Mouse (Mus musculus) activated CD4-positive, CD25-positive, alpha-beta regulatory T cell, adult 4 months (primary cell): ENCODE results near the gene Vmn1r181. TPM values are rescaled to one million over a fixed set of nuclear protein-coding genes. Genes with fewer than 3 reads are reported as not detected.
"Not testable (repeated sequence)": the region's sequence is repeated elsewhere in the genome, so short reads cannot be mapped to it uniquely, and the experiment has no call there.

ENCODE experiments used
- ATAC-seq: one replicate; pipeline ENCODE4 v1.8.0; 2017
- polyA plus RNA-seq, 2 experiments: library from polyadenylated mRNA; unstranded; fragments of 100-300 nt; shearing (Covaris generic); gene quantifications; one replicate each; pipeline ENCODE4 v1.2.1; 2017

Gene Vmn1r181
- polyA plus RNA-seq = not detected

DNA sequence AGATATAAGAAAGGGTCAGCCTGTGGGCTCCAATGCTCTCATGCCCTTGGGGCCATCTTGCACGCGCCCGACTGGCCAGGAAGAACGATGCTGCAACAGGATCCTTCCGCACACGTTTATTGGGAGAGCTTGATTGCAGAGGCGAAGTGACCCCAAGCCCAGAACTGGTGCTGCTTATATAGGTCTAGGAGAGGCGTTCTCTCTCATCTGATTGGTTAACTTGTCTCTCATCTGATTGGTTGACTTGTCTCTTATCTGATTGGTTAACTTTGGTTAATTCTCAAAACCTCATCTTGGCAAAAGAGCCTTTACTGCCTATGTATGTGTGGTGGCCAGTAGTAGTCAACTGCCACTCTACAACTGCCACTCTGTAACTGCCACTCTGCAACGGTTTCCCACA lies at the start of gene Vmn1r181:
Gene Vmn1r181 (plus strand): TSS at position 301 of the 400 bp plus-strand sequence.
- ATAC-seq = not testable (repeated sequence)

DNA sequence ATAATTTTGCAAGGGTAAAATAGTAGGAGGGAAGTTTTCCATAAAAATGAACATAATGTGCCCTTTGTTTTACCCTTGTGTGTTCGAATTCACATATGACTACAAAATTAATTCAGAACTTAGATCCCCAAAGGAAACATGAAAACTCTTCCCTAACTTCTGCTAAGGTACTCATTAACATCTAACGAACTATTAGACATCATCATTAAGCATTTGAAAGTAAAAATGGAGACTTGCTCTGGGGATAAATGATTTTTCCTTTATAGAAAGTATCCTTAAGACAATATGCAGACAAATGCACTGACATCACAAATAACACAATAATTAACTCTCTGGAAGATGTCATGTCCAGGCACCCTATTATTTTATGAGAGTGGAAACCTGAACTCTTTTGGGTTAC lies 47.7 kb upstream of the Vmn1r181 start, which contains the start of gene Vmn1r179:
Gene Vmn1r179 (plus strand): TSS at position 301 of the 400 bp plus-strand sequence.
- ATAC-seq = no peak

DNA sequence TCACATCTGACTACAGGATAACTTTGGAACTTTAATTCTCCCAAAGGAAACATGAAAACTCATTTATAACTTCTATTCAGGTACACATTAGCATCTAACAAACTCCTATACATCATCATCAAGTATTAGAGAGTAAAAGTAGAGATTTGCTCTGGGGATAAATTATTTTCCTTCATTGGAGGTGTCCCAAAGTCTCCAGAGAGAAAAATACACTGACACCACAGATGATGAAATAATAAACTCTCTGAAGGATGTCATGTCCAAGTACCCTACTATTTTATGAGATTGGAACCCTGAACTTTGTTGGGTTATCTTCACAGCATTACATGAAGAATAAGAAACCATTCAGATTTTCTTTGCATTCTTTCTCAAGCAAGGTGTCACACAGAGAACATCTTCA lies 24.1 kb upstream of the Vmn1r181 start, which contains the start of gene Vmn1r180:
Gene Vmn1r180 (plus strand): TSS at position 301 of the 400 bp plus-strand sequence.
- no peak for ATAC-seq

DNA sequence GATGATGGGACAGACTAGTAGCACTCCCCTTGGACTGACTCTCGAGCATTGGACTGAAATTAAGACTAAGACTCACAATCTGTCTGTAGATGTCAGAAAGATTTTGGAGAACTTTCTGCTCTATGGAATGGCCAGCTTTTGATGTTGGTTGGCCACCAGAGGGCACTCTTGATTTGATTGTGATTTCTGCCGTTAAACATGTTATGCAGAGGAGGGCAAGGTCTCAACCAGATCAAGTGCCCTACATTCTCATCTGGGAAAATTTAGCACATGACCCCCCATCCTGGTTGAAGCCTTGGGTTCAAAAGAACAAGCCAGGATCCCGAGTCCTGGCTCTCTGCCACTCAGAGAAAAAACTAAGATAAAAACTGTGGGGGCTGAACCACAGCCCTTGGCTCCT lies 6.4 kb upstream of the Vmn1r181 start:
- not testable (repeated sequence) for ATAC-seq

DNA sequence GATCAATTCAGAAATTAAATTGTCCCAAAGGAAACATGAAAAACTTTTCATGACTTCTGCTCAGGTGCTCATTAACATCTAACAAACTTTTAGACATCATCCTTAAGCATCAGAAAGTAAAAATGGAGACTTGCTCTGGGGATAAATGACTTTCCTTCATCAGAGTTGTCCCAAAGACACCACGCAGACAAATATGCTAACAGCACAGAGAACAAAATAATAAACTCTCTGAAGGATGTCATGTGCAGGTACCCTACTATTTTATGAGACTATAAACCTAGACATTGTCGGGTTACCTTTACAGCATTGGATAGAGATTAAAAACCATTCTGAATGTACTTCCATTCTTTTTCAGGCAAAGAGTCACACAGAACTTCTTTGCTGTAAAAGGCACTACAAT lies 27.0 kb downstream of the Vmn1r181 start, which contains the start of gene V1rd19:
Gene V1rd19 (plus strand): TSS at position 301 of the 400 bp plus-strand sequence.
- ATAC-seq = no peak

Other genes starting within 250 kb of the Vmn1r181 start
- gene Vmn1r174, start 222.3 kb upstream of the Vmn1r181 start, polyA plus RNA-seq = not detected
- not detected for gene Vmn1r175, start 164.0 kb upstream of the Vmn1r181 start, polyA plus RNA-seq
- gene Vmn1r176, start 137.2 kb upstream of the Vmn1r181 start, polyA plus RNA-seq = not detected
- not detected for gene Vmn1r177, start 108.2 kb upstream of the Vmn1r181 start, polyA plus RNA-seq
- gene Vmn1r178, start 82.6 kb upstream of the Vmn1r181 start, polyA plus RNA-seq = not detected
- under 1 TPM in 1 of 2 experiments, not detected in 1; 0.11 TPM for gene Vmn1r179, start 47.6 kb upstream of the Vmn1r181 start, polyA plus RNA-seq
- gene Vmn1r180, start 24.0 kb upstream of the Vmn1r181 start, polyA plus RNA-seq = not detected
- gene V1rd19, start 27.1 kb downstream of the Vmn1r181 start, polyA plus RNA-seq = under 1 TPM in 1 of 2 experiments, not detected in 1; 0.20 TPM
- gene Vmn1r183, start 78.6 kb downstream of the Vmn1r181 start, polyA plus RNA-seq = under 1 TPM in 1 of 2 experiments, not detected in 1; 0.26 TPM
- gene Zfp180, start 107.3 kb downstream of the Vmn1r181 start, polyA plus RNA-seq = 10 to 100 TPM; 16.1 to 20.2 TPM
- 1 to 10 TPM in 1 of 2 experiments, under 1 TPM in 1; 0.96 to 1.2 TPM for gene Zfp112, start 137.7 kb downstream of the Vmn1r181 start, polyA plus RNA-seq
- 10 to 100 TPM; 10.9 to 15.5 TPM for gene Zfp235, start 159.6 kb downstream of the Vmn1r181 start, polyA plus RNA-seq
- gene Zfp114, start 200.4 kb downstream of the Vmn1r181 start, polyA plus RNA-seq = under 1 TPM; 0.51 to 0.62 TPM
- gene Zfp111, start 236.8 kb downstream of the Vmn1r181 start, polyA plus RNA-seq = under 1 TPM; 0.58 to 0.78 TPM